Mouse (Mus musculus): ENCODE data around the gene Fgf9. TPM values are rescaled to one million over a fixed set of nuclear protein-coding genes. Genes with fewer than 3 reads are reported as not detected.

Gene Fgf9
- total and polyA plus RNA-seq, 3 experiments = 0.01 TPM; not detected in 2

DNA sequence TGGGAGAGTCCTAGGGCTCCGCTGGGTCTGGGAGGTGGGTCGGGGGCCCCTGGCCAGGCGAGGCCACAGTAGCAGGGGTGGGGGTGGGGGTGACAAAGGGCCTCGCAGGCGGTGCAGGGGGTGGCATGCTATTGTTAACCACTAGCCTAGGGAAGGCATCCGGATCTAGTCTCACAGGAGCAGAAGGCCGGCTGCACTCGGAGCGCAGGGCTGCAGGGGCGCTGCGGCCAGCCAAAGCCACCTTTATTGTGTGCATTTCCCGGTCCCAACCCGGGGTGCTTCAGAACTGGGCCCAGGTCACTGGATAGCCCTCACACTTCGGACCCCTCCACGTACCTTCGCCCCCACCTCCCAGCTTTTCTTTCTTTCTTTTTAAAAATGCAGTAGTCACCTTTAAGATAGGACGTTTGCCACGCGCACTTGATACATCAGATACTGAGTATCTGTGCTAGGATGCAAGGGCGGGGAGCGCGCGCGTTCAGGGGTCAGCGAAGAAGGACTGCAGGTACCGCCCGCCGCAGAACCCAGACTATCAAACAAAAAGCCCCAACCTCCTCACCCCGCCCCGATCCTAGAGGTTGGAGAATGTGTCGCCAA lies 5.2 kb downstream of the Fgf9 start:
- Histone ChIP-seq H3K27me3 (ENCODE audit: control insufficient read depth in 1 of 2, insufficient read depth in 2 of 2, low read length in 2 of 2) (no peaks in the 10 kb centered on the region), H3K79me2 (ENCODE audit: control insufficient read depth, insufficient read depth, low read length, poor library complexity) (no peaks in the 10 kb centered on the region), H3K4me3 (ENCODE audit: control insufficient read depth in 1 of 2, insufficient read depth in 1 of 2, low read depth in 2 of 2, low read length in 2 of 2) (no peak overlapping the region), H3K9ac (ENCODE audit: control insufficient read depth, low read depth, low read length, poor library complexity, severe bottlenecking) (no peak overlapping the region), H3K36me3 (ENCODE audit: control insufficient read depth in 1 of 2, insufficient read depth in 2 of 2, low read length in 2 of 2) (no peaks in the 10 kb centered on the region), H3K27ac (ENCODE audit: control insufficient read depth, low read depth, low read length) (no peak overlapping the region), H3K4me1 (ENCODE audit: control insufficient read depth in 1 of 2, insufficient read depth in 2 of 2, low read length in 2 of 2) (no peaks in the 10 kb centered on the region), H3K9me3 (replicated peaks; ENCODE audit: insufficient read depth, low read length) (no peaks in the 10 kb centered on the region)
- no peak for DNase-seq (ENCODE audit: low read depth, low spot score)
- no peak for TF ChIP-seq TBP (IDR thresholded peaks at IDR 0.05; ENCODE audit: low read depth, low read length)
- no peak for TF ChIP-seq JUND (IDR thresholded peaks at IDR 0.05; ENCODE audit: low read depth, low read length)
- no peak for TF ChIP-seq MXI1 (IDR thresholded peaks at IDR 0.05; ENCODE audit: low read depth, low read length)
- TF ChIP-seq MAFK (IDR thresholded peaks at IDR 0.05; ENCODE audit: borderline replicate concordance, low read depth, low read length) = no peak
- TF ChIP-seq GABPA (IDR thresholded peaks at IDR 0.05; ENCODE audit: low read depth, low read length) = no peak

DNA sequence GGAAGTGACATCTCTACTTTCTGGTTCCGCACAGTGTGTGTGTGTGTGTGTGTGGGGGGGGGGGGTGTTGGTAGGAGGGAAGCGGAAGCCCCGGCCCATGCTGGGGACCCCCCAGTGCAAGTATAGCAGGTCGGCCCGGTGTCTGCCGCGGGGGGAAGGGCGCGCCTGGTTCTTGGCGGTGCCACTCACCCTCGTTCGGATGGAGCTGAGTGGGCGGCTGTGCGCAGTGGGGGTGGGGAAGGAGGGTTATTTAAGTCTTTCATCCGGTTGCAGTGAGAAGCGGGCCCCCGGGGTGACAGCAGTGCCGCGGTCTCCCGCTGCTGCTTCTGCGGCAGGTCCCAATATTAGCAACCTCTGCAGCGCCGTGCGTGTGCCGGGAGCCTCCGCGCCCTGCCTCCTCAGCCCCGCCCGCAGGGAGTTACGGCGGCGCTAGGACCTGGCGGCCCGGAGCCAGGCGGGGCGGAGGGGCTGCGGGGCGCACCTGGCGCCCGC lies 5.7 kb downstream of the Fgf9 start:
- DNase-seq (ENCODE audit: low read depth, low spot score) = no peak
- H3K27me3 ChIP-seq (ENCODE audit: control insufficient read depth in 1 of 2, insufficient read depth in 2 of 2, low read length in 2 of 2) = no peaks in the 10 kb centered on the region
- no peaks in the 10 kb centered on the region for H3K36me3 ChIP-seq (ENCODE audit: control insufficient read depth in 1 of 2, insufficient read depth in 2 of 2, low read length in 2 of 2)
- no peak overlapping the region for H3K27ac ChIP-seq (ENCODE audit: control insufficient read depth, low read depth, low read length)
- no peaks in the 10 kb centered on the region for H3K4me1 ChIP-seq (ENCODE audit: control insufficient read depth in 1 of 2, insufficient read depth in 2 of 2, low read length in 2 of 2)
- no peaks in the 10 kb centered on the region for H3K9me3 ChIP-seq (replicated peaks; ENCODE audit: insufficient read depth, low read length)
- no peak overlapping the region for H3K4me3 ChIP-seq (ENCODE audit: control insufficient read depth in 1 of 2, insufficient read depth in 1 of 2, low read depth in 2 of 2, low read length in 2 of 2)
- no peaks in the 10 kb centered on the region for H3K79me2 ChIP-seq (ENCODE audit: control insufficient read depth, insufficient read depth, low read length, poor library complexity)
- TF ChIP-seq MYB (IDR thresholded peaks at IDR 0.05; ENCODE audit: low read depth, low read length) (no peak), POLR2A (IDR thresholded peaks at IDR 0.05; ENCODE audit: control insufficient read depth in 1 of 2, insufficient read depth in 1 of 2, low read depth in 1 of 2, low read length in 2 of 2, poor library complexity in 1 of 2) (0 out of 4 replicates have a peak, but pooled peaks of 1 of the 2 experiments have one; percentile 15), USF1 (IDR thresholded peaks at IDR 0.05; ENCODE audit: low read depth, low read length) (no peak)
- H3K9ac ChIP-seq (ENCODE audit: control insufficient read depth, low read depth, low read length, poor library complexity, severe bottlenecking) = no peak overlapping the region

DNA sequence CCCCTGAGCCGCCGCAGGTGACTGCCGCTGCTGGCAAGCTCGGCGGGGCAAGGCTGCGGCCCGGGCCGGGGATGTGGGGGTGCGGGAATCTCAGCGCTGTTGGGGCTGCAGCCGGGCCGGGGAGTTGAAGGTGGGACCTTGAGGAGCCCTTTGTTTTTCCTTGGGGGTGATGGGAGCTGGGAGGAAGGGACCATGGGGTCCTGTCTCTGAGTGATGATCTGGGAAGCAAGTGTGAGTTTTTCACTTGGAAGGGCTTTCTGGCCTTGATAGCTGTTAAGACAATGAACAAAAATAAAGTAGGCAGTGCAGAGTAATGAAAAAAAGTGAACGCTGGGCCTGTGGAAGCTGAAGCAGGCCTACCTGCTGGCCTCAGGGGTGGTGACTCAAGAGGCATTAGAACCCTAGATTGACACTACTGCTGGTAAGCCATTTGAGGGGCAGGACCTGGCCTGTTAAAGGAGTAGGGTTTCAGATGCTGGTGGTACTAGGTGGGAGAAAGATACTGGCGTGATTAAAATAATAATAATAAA lies 6.4 kb downstream of the Fgf9 start:
- Histone ChIP-seq H3K27ac (ENCODE audit: control insufficient read depth, low read depth, low read length) (no peak overlapping the region), H3K79me2 (ENCODE audit: control insufficient read depth, insufficient read depth, low read length, poor library complexity) (no peaks in the 10 kb centered on the region), H3K9me3 (replicated peaks; ENCODE audit: insufficient read depth, low read length) (no peaks in the 10 kb centered on the region), H3K27me3 (ENCODE audit: control insufficient read depth in 1 of 2, insufficient read depth in 2 of 2, low read length in 2 of 2) (no peaks in the 10 kb centered on the region), H3K4me3 (ENCODE audit: control insufficient read depth in 1 of 2, insufficient read depth in 1 of 2, low read depth in 2 of 2, low read length in 2 of 2) (no peak overlapping the region), H3K4me1 (ENCODE audit: control insufficient read depth in 1 of 2, insufficient read depth in 2 of 2, low read length in 2 of 2) (no peaks in the 10 kb centered on the region), H3K36me3 (ENCODE audit: control insufficient read depth in 1 of 2, insufficient read depth in 2 of 2, low read length in 2 of 2) (no peaks in the 10 kb centered on the region), H3K9ac (ENCODE audit: control insufficient read depth, low read depth, low read length, poor library complexity, severe bottlenecking) (no peak overlapping the region)
- TF ChIP-seq CHD2 (IDR thresholded peaks at IDR 0.05; ENCODE audit: low read length) (no peak), TAL1 (IDR thresholded peaks at IDR 0.05; ENCODE audit: low read length) (no peak), BHLHE40 (IDR thresholded peaks at IDR 0.05; ENCODE audit: borderline replicate concordance, low read depth, low read length) (no peak), MAFK (IDR thresholded peaks at IDR 0.05; ENCODE audit: borderline replicate concordance, low read depth, low read length) (no peak), USF2 (IDR thresholded peaks at IDR 0.05; ENCODE audit: borderline replicate concordance in 1 of 2, insufficient read depth in 1 of 2, low read depth in 1 of 2, low read length in 2 of 2) (no peak), ELF1 (IDR thresholded peaks at IDR 0.05; ENCODE audit: low read depth, low read length) (no peak), JUND (IDR thresholded peaks at IDR 0.05; ENCODE audit: low read depth, low read length) (no peak)
- no peak for DNase-seq (ENCODE audit: low read depth, low spot score)

Data from MEL (cell line).